Mouse (Mus musculus): ENCODE measurements at regions not wholly inside any gene's neighbourhood (a gene's known extent, or its start where the extent isn't known, plus 50 kb on each side); places are given as distances from the start of the nearest gene placed in this dataset.

GRCm38 (mm10) chr10:118045427-118045826 lies 96.2 kb upstream of the Mdm1 start:
- TF ChIP-seq CTCF (IDR thresholded peaks at IDR 0.05; ENCODE audit: extremely low read depth, insufficient read depth, insufficient read length, insufficient replicate concordance) (no peak), POLR2A (IDR thresholded peaks at IDR 0.05; ENCODE audit: low read depth, low read length) (no peak)
